ENCODE assay signal across 19 mouse cellular contexts in genomic region chr6:29910631-29911030, GRCm38 (mm10). TPM values are rescaled to one million over a fixed set of nuclear protein-coding genes. Genes with fewer than 3 reads are reported as not detected.
DNase-seq lines count a peak whose midpoint lies in the region; ATAC-seq and TF ChIP-seq lines count a peak whose summit lies in the region.
"Had no signal": no experiment of that assay in that cellular context is flagged by ENCODE, and none has a peak within 500 bp of the region (broad histone marks: within the 10 kb centered on the region; RNA-seq: fewer than 3 reads in every experiment).

No protein-coding gene starts in this region.

- H3K9me3 ChIP-seq in hindbrain, postnatal 0 days (ENCODE audit: low read length) = no peaks in the 10 kb centered on the region
- H3K9me3 ChIP-seq in hindbrain, embryonic 11.5 days (ENCODE audit: control insufficient read depth, low read length) = no peaks in the 10 kb centered on the region
- H3K9me3 ChIP-seq: embryonic facial prominence, embryonic 12.5 days; heart, embryonic 10.5 days had no signal

- H3K9ac ChIP-seq in hindbrain, postnatal 0 days (replicated peaks; ENCODE audit: low read length) = no peak overlapping the region
- H3K9ac ChIP-seq in hindbrain, embryonic 11.5 days (ENCODE audit: low read depth, low read length) = no peak overlapping the region
- H3K9ac ChIP-seq: embryonic facial prominence, embryonic 12.5 days; forebrain, postnatal 0 days; hindbrain, embryonic 14.5 days had no signal

- no peak overlapping the region for H3K4me2 ChIP-seq in hindbrain, postnatal 0 days (ENCODE audit: low read depth, low read length)
- H3K4me2 ChIP-seq in hindbrain, embryonic 11.5 days (replicated peaks; ENCODE audit: low read depth, low read length) = no peak overlapping the region
- H3K4me2 ChIP-seq: embryonic facial prominence, embryonic 12.5 days; hindbrain, embryonic 14.5 days had no signal

- no peak for TF ChIP-seq POLR2A in testis, adult 2 months (IDR thresholded peaks at IDR 0.05; ENCODE audit: control insufficient read depth, low read depth, low read length)

- H3K27ac ChIP-seq in hindbrain, postnatal 0 days = no peak overlapping the region
- H3K27ac ChIP-seq in hindbrain, embryonic 11.5 days (ENCODE audit: low read depth, low read length) = no peak overlapping the region
- H3K27ac ChIP-seq in testis, adult 2 months (ENCODE audit: control insufficient read depth, insufficient read depth, low read depth, low read length) = 0 out of 2 replicates have a peak overlapping the region, but pooled peaks have one; percentile 21
- H3K27ac ChIP-seq: embryonic facial prominence, embryonic 12.5 days; heart, embryonic 10.5 days; hindbrain, embryonic 14.5 days had no signal

- H3K4me3 ChIP-seq in hindbrain, postnatal 0 days (ENCODE audit: low read length) = no peak overlapping the region
- no peak overlapping the region for H3K4me3 ChIP-seq in hindbrain, embryonic 11.5 days (ENCODE audit: low read depth, low read length)
- no peak overlapping the region for H3K4me3 ChIP-seq in testis, adult 2 months (ENCODE audit: control insufficient read depth, low read depth, low read length)
- H3K4me3 ChIP-seq: embryonic facial prominence, embryonic 12.5 days; heart, embryonic 10.5 days had no signal

- no peak for TF ChIP-seq CTCF in hindbrain, postnatal 0 days (IDR thresholded peaks at IDR 0.05; ENCODE audit: low read depth)
- TF ChIP-seq CTCF in testis, adult 2 months (IDR thresholded peaks at IDR 0.05; ENCODE audit: control insufficient read depth, insufficient read depth, insufficient replicate concordance, low read depth, low read length) = no peak

- 80% methylated on average over 3 of the region's 3 CpGs for WGBS in hindbrain, postnatal 0 days
- 93% methylated on average over 3 of the region's 3 CpGs for WGBS in hindbrain, embryonic 11.5 days

- peaks cover 19% of the 10 kb centered on the region; the same call in 1 of the 2 replicates for H3K36me3 ChIP-seq in hindbrain, postnatal 0 days (ENCODE audit: insufficient read depth, low read length)
- no peaks in the 10 kb centered on the region for H3K36me3 ChIP-seq in hindbrain, embryonic 11.5 days (ENCODE audit: control insufficient read depth, insufficient read depth, low read length)
- no peaks in the 10 kb centered on the region; the same call in 1 of the 2 replicates for H3K36me3 ChIP-seq in testis, adult 2 months (ENCODE audit: control insufficient read depth, insufficient read depth, low read length)

- ATAC-seq in cerebellum, adult (ENCODE audit: insufficient number of reproducible peaks, low FRiP score, low TSS enrichment) = no peak
- no peak for ATAC-seq in hindbrain, postnatal 0 days
- ATAC-seq in hindbrain, embryonic 11.5 days (ENCODE audit: low FRiP score) = no peak
- ATAC-seq: activated CD4-positive, CD25-positive, alpha-beta regulatory T cell, adult 4 months; forebrain, postnatal 0 days; intestine, embryonic 16.5 days; Patski had no signal

- no peaks in the 10 kb centered on the region for H3K27me3 ChIP-seq in hindbrain, postnatal 0 days (ENCODE audit: insufficient read depth, low read length)
- H3K27me3 ChIP-seq in hindbrain, embryonic 11.5 days (ENCODE audit: control insufficient read depth, insufficient read depth, low read length) = no peaks in the 10 kb centered on the region
- H3K27me3 ChIP-seq in testis, adult 2 months (ENCODE audit: control insufficient read depth, insufficient read depth, low read length) = no peaks in the 10 kb centered on the region
- H3K27me3 ChIP-seq: CH12.LX, Patski had no signal

- H3K4me1 ChIP-seq in hindbrain, postnatal 0 days (ENCODE audit: insufficient read depth, low read length) = no peaks in the 10 kb centered on the region
- H3K4me1 ChIP-seq in hindbrain, embryonic 11.5 days (replicated peaks; ENCODE audit: control insufficient read depth, insufficient read depth, low read length) = no peaks in the 10 kb centered on the region
- no peaks in the 10 kb centered on the region; the same call in 1 of the 2 replicates for H3K4me1 ChIP-seq in testis, adult 2 months (ENCODE audit: control insufficient read depth, insufficient read depth, low read length)
- H3K4me1 ChIP-seq: embryonic facial prominence, embryonic 12.5 days; heart, embryonic 10.5 days had no signal

- peak; percentile 19 to 45 for DNase-seq in cerebellum, postnatal 25 days
- DNase-seq in hindbrain, postnatal 0 days (ENCODE audit: low spot score) = peak; percentile 46
- DNase-seq in hindbrain, embryonic 11.5 days (ENCODE audit: low spot score) = no peak
- DNase-seq in testis, postnatal 10 days (ENCODE audit: low spot score) = no peak
- DNase-seq: adrenal gland, postnatal 14 days; cerebellum, adult 11-12 months; forebrain, postnatal 0 days; gastrocnemius, postnatal 36 days; heart, adult 18-20 months; heart, postnatal 14 days had no signal

RNA-seq across cellular contexts. Expression of gene Strip2, which starts 6.2 kb away (rescaled TPM):
- 22.6 and 23.2 TPM in 2 replicates for total RNA-seq in hindbrain, postnatal 0 days (2014; rRNA removed)
- polyA plus RNA-seq in hindbrain, postnatal 0 days (2015; fragmentation: Nextera tagmentation; extraction: Ambion mirVana) = 10.8 and 11.6 TPM in 2 replicates
- polyA plus RNA-seq in hindbrain, embryonic 11.5 days (2014; fragmentation: Nextera tagmentation; extraction: Ambion mirVana) = 0.82 and 0.99 TPM in 2 replicates
- polyA plus RNA-seq in testis, adult 2 months (2012; rRNA removed) = 7.4 and 9.0 TPM in 2 replicates
- polyA plus RNA-seq: activated CD4-positive, CD25-positive, alpha-beta regulatory T cell, adult 4 months had no signal

Comparison
In these comparisons a context has a peak if more than half of its experiments do, and no peak if none do; other contexts are left out.
1. DNase-seq: peak in cerebellum, postnatal 25 days (2 of 2) and hindbrain, postnatal 0 days (single experiment); none in hindbrain, embryonic 11.5 days (single experiment) and testis, postnatal 10 days (single experiment).